Mouse (Mus musculus) thymus, postnatal 25 days (tissue): ENCODE results near the gene Cuedc1.
"Not testable (repeated sequence)": the region's sequence is repeated elsewhere in the genome, so short reads cannot be mapped to it uniquely, and the experiment has no call there.

Experiments used
- DNase-seq: peaks from one replicate; pipeline ENCODE4 v3.0.0; 2022

The Cuedc1 gene

DNA sequence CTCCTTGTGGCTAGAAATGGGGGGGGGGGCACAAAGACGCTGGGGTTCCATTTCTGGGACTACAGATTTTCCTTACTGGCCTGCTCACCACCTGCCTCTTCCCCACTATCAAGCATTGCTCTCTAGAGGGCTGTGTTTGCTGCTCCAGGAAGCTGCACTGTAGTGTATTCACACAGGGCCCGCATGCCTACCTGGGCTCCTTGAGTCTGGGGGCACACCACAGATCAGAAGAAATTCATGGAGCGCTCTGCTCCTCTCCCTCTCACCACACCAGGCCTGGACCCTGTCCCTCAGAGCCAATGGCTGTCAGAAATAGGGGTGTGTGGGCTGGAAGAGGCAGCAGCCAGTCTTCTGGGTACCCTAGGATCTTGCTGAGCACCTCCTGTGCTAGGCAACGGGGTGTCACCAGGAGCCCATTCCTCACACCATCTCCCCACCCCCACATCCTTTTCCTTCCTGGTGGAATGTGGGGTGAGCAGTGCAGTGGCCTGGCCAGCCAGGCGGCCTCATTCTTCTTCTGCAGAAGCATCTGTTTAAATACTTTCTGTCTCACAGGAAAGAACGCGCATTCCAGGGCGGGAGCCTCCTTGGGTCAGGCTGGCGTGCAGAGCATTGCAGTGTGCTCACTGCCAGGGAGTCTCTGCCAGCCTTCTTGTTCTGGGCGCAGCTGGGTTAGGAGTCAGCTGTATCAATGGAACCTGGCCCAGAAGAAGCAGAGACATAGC is 74.9 kb downstream of the Cuedc1 start:
- no peak for DNase-seq

GRCm38 (mm10) chr11:88173386-88174025 is 75.6 kb downstream of the Cuedc1 start:
- no peak for DNase-seq

GRCm38 (mm10) chr11:88180467-88180958 is 82.7 kb downstream of the Cuedc1 start:
- DNase-seq, result no peak

DNA sequence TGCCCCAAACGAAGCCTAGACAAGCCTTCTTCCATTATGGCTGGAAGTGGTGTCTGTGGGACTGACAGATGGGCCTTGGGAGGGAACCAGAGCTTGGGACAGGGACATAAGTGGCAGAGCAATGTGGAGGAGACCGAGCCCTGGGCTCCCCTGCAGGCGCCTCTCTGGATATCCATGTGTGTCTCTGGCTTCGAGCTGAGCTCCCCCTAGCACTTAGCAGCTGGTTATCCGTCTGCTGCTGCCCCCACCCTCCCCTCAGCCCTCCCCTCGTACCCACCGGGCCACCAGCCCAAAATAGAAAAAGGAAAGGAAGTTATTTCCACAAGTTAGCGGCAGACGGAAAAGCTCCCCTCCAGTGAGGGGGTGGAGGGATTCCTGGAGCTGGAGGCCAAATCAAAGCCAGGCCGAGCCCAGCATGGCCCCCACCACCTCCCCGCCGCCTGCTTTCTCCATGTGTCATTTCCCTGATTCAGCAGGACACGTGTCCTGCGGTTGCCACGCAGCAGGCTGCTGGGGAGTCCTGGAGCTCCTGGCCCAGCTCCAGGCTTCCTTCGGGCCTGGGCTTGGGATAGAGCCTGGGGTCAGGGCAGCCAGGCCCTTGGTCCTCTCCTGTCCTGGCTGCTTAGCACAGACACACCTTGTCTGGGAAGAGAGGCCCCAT is 83.2 kb downstream of the Cuedc1 start:
- DNase-seq, result no peak

DNA sequence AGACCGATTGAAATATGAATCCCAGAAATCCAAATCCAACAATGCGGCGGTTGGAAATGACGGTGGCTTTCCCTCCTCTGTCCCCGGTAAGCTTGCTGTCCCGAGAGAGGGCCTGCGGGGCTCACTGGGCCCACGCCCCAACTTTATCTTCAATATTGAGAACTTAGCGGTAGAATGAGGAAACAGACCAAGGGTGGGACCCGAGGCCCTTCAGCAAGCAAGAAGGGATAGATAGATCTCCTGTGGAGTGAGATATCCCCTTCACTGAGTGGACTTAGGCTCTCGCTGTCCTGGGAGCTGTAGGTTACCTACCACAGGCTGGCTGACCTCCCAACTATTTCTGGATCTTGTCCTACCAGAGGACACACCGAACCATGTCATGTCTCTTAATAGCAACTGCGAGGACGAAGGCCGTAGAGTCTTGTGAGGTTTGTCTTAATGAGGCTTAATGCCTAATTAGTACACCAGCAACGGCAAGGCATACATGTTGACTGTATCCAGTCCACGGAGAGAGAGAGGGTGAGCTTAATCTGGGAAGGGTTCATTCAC is 86.8 kb downstream of the Cuedc1 start:
- DNase-seq, result no peak

GRCm38 (mm10) chr11:88186078-88186946 is 88.5 kb downstream of the Cuedc1 start:
- DNase-seq, result no peak

GRCm38 (mm10) chr11:88186947-88187243 is 89.0 kb downstream of the Cuedc1 start:
- DNase-seq, result no peak

GRCm38 (mm10) chr11:88187417-88188133 is 89.7 kb downstream of the Cuedc1 start:
- peak; percentile 84 for DNase-seq

DNA sequence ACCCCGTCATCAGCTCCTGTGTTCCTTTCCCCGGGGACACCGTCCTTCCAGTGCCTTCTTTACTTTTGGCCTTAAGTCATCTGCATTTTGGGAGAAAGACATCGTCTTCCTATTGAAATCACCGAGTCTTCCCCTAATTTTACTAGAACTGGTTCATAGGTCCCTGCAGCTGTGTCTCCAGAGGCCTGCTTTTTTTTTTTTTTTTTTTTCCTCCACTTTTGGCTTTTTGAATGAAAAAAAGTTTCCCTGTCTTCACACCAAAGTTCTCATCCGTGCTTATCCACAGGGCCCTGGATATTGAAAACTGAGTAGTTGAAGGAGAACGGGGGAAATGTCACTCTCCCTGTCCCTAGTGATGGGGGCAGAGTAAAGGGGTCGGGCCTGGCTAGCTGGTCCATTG is 90.4 kb downstream of the Cuedc1 start:
- DNase-seq, result no peak

DNA sequence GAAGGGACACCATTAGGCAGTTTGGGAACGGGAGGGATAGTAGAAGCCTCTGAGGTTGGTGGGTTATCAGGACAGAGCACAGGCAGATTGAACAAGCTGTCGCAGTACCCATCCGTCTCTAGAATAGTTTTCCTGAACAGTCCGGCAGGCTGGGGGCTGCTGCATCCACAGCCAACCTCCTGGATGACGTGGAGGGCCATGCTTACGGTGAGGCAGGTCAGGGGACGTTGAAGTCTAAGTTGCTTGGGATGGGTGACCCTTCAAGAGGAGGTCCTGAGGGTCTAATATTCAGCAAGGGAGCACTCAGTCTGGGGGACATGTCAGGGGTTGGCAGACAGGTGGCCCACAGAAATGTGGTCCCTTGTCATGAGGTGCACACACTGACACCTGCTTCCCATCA is 90.8 kb downstream of the Cuedc1 start:
- no peak for DNase-seq

DNA sequence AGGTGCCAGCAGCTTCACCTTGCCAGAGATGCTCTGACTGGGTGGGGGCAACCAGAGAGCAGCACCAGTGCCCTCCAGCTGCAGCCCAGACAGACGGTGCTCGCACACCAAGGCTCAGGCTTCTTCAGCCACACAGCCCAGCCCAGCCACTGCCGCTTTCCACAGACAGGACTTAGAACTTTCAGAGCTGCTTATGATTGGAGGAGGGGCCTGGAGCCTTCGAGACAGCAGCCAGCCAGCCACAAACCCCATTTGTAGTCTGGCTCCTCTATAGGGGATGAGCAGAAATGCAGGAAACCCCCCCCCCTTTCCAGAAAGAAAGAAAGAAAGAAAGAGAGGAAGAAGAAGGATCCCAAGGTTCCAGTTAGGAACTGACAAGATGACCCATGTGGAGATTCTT is 94.7 kb downstream of the Cuedc1 start:
- peak; percentile 62 for DNase-seq

- peak; percentile 18 for DNase-seq
Observed at GRCm38 (mm10) chr11:88193098-88193823, 95.4 kb downstream of the Cuedc1 start.

DNA sequence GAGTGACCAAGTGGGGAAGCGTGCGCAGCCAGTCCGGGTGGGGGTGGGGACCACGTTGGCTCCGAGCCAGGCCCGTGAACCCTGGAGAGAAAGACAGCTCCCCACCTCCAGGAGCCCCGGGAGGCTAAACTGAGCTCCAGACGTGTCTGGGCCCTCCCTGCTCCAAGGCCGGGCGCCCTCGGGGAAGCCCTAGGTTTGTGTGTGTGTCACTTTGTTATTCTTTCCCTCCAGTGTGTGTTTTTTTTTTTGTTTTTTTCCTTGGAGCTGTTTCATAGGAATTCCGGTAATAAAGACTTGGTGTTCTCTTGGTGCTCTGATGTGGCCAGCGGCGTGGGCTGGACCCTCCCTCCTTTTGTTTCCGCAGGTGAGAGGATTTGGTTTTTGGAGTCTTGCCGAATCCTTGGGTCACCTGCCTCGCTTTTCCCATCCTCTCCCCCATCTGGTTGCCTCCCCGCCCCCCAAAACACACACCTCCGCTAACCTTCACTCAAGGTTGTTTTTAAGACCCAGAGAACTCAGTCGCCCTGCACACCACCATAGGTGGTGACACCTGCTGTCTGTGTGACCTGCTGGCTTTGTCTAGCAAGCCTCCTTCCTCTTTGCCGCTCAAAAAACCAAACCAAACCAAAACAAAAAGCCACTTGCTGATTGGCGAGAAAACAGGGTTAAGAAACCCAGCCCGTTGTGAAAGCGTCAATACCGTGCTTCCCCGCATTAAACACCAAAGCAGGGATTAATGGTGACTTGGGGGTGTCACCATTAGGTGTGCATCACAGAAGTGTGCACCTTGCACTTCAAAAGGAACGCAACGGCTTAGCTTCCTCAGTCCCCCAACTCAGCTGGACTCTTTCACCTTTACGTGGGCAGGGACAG is 96.2 kb downstream of the Cuedc1 start:
- peak; percentile 46 for DNase-seq

- DNase-seq, result not testable (repeated sequence)
Observed at GRCm38 (mm10) chr11:88195699-88196098, 97.8 kb downstream of the Cuedc1 start.

DNA sequence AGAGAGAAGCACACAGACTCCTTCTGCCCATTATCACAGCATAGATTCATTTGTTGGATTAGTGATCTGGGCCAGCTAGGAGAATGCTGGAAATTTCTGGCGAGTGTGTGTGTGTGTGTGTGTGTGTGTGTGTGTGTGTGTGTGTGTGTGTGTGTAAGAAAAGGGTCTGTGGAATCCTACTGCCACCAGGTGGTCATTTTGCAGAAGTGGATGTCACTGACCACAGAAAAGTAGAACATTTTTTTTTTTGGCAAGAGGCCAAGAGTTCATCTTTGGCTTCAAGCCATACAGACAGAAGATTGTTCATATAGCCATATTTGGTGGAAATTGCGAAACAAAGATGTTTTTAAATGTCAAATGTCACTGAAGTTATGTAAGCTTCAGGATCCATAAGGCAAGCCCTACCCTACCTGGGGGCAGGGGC is 99.3 kb downstream of the Cuedc1 start:
- DNase-seq, result peak; percentile 30

DNA sequence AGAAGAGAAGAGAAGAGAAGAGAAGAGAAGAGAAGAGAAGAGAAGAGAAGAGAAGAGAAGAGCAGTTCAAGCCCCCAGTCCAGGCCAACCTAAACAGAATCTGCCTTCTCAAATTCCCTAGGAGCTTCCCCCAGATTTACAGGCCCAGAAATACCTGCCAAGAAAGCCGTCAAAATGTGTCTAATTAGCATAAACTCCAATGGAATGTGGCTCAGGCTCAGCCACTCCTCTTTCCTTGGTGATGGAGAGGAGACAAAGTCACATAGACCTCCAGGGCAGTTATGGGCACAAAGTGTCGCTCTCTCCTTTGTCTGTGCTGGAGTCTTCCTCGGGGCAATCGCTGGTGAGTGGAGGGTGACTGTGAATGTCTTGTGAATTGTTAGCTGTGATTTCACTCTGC is 100.4 kb downstream of the Cuedc1 start:
- no peak for DNase-seq

DNA sequence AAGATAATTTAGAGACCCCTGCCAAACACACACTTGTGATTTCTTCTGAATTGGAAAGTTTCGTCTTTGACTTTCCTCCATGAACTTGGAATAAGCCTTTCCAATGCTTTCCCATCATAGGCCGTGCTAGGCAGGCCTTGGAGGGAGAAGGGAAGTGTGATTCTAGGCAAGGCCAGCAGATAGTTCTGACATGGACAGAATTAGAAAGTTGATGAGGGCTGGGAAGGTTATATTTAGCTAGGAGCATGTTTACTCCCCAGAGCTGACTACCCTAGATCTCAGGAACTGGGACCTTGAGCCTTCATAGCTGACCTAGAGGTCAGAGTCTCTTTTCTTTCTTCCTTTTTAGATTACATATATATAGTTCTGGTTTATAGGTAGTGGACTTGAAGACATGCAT is 103.3 kb downstream of the Cuedc1 start:
- no peak for DNase-seq

DNA sequence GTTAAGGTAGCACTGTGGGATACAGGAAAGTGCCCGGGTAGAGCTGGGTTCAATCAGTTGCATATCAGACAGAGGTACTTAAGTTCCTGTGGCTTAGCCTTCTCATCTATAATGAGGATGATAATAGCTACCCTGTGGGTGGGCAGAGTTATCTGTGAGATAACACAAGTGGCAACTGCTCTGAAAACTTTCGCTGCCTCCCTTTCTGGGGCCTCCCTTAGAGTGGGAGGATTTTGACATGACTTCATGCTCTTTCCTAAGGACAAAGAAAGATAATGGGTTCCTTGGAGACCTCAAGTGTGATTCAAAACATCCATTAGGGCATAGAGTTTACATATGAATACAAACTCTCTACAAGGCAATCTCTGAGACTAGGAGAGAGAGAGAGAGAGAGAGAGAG is 104.2 kb downstream of the Cuedc1 start:
- DNase-seq, result no peak

DNA sequence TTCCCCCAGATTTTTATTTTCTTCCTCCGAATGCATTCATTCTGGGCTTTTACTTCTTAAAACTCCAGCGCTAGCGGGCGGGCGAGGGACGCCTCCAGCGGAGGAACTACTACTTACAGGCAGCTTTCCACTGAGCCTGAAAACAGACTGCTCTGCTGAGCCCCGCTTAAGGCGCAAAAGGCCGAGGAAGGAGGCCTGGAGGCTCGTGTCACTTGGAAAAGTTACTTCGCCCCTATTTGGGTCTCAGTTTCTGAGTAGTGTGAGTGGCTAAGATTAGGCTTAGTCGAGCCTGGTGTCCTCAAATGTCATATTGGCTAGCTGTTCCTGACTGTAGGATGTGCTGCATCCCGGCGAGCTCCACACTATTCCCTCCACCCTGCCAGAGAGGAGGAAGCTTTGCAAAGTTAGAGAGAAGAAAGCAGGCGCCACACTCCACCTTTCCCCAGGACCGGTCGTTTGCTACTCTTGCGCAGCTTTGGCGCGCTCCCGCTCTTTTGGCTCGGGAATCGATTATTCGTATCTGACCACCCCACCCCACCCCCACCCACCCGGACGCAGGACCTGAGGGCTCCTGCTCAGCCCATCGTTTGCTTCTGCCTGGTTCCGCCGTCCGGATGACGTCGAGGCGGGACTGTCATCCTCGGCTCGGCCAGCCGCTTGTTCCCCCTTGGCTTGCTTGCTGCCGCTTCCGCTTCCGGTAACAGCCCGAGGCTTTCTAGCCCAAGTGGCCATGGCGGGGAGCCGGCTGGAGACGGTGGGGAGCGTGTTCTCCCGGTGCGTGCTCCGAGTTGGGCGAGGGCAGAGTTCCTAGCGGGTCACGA is 106.1 kb downstream of the Cuedc1 start, which contains the start of gene Mrps23:
TSS of gene Mrps23 (plus strand) at position 677 of the 821 bp plus-strand sequence.
- peak; percentile 89 for DNase-seq
